ENCODE assay signal across 23 mouse cellular contexts in genomic region chr1:56700451-56700850, GRCm38 (mm10).
DNase-seq lines count a peak whose midpoint lies in the region; ATAC-seq and TF ChIP-seq lines count a peak whose summit lies in the region.
"Had no signal": no experiment of that assay in that cellular context is flagged by ENCODE, and none has a peak within 500 bp of the region (broad histone marks: within the 10 kb centered on the region; RNA-seq: fewer than 3 reads in every experiment).

No protein-coding gene starts in this region.

- no peak overlapping the region for H3K9ac ChIP-seq in lung, embryonic 14.5 days
- H3K9ac ChIP-seq: embryonic facial prominence, embryonic 13.5 days; forebrain, embryonic 12.5 days had no signal

- no peak overlapping the region for H3K4me2 ChIP-seq in lung, embryonic 14.5 days
- H3K4me2 ChIP-seq: embryonic facial prominence, embryonic 13.5 days; forebrain, embryonic 12.5 days had no signal

- H3K4me3 ChIP-seq in lung, embryonic 14.5 days (ENCODE audit: low read depth, low read length) = no peak overlapping the region
- H3K4me3 ChIP-seq: embryonic facial prominence, embryonic 13.5 days; erythroblast, embryonic 14.5 days; forebrain, embryonic 10.5 days; forebrain, embryonic 12.5 days had no signal

- no peaks in the 10 kb centered on the region for H3K36me3 ChIP-seq in lung, embryonic 14.5 days (ENCODE audit: insufficient read depth)
- H3K36me3 ChIP-seq: embryonic facial prominence, embryonic 13.5 days; forebrain, embryonic 10.5 days; forebrain, embryonic 12.5 days had no signal

- no peak for ATAC-seq in lung, embryonic 14.5 days (ENCODE audit: insufficient read depth)
- ATAC-seq: activated CD4-positive, CD25-positive, alpha-beta regulatory T cell, adult 4 months; forebrain, embryonic 14.5 days; forebrain, embryonic 16.5 days; Patski had no signal

- intact Hi-C loops in heart, postnatal 14 days (cut with DNase I) = no loop called here

- H3K4me1 ChIP-seq in lung, embryonic 14.5 days (ENCODE audit: insufficient read depth) = no peaks in the 10 kb centered on the region
- H3K4me1 ChIP-seq: embryonic facial prominence, embryonic 13.5 days; forebrain, embryonic 10.5 days had no signal

- DNase-seq in lung, embryonic 14.5 days = peak; percentile 28
- DNase-seq in lung, postnatal 10 days = no peak
- peak; percentile 75 for DNase-seq in 3T3-L1 (ENCODE audit: low read depth, low spot score)
- peak; percentile 11 for DNase-seq in adipocyte (ENCODE audit: low spot score)
- no peak for DNase-seq in cerebellum, postnatal 14 days
- no peak for DNase-seq in heart, postnatal 14 days
- no peak for DNase-seq in thymus, postnatal 0 days (ENCODE audit: low spot score)
- DNase-seq: adrenal gland, adult 2 months; adrenal gland, postnatal 10 days; adrenal gland, postnatal 25 days; cerebellum, adult 11 months; cerebellum, adult 18-20 months; cerebellum, adult 8-10 months; cerebellum, adult 9-11 months; cerebellum, postnatal 25 days had no signal

- WGBS in lung, embryonic 14.5 days = 77% methylated on average over 2 of the region's 2 CpGs

- no peaks in the 10 kb centered on the region for H3K27me3 ChIP-seq in lung, embryonic 14.5 days (ENCODE audit: insufficient read depth, low read length)
- H3K27me3 ChIP-seq: embryonic facial prominence, embryonic 13.5 days; forebrain, embryonic 12.5 days had no signal

- TF ChIP-seq CTCF in lung, embryonic 14.5 days (IDR thresholded peaks at IDR 0.05; ENCODE audit: low read depth) = no peak

- no peak overlapping the region for H3K27ac ChIP-seq in lung, embryonic 14.5 days (ENCODE audit: low read depth)
- H3K27ac ChIP-seq: embryonic facial prominence, embryonic 13.5 days; forebrain, embryonic 10.5 days; forebrain, embryonic 12.5 days had no signal

- no peaks in the 10 kb centered on the region for H3K9me3 ChIP-seq in lung, embryonic 14.5 days (ENCODE audit: low read depth, low read length)
- H3K9me3 ChIP-seq: embryonic facial prominence, embryonic 13.5 days; forebrain, embryonic 10.5 days; forebrain, embryonic 12.5 days had no signal

Comparison
In these comparisons a context has a peak if more than half of its experiments do, and no peak if none do; other contexts are left out.
1. DNase-seq: peak in lung, embryonic 14.5 days (single experiment), 3T3-L1 (single experiment) and adipocyte (single experiment); none in lung, postnatal 10 days (single experiment), cerebellum, postnatal 14 days (0 of 2), heart, postnatal 14 days (0 of 2) and thymus, postnatal 0 days (single experiment).